Mouse (Mus musculus) naive thymus-derived CD4-positive, alpha-beta T cell, adult 5 months (primary cell): ENCODE results near the gene Phykpl. TPM values are rescaled to one million over a fixed set of nuclear protein-coding genes. Genes with fewer than 3 reads are reported as not detected.

Source experiments
- polyA plus RNA-seq: library from polyadenylated mRNA; unstranded; fragments of 100-300 nt; shearing (Covaris generic); gene quantifications from one replicate; pipeline ENCODE4 v1.2.1, GENCODE M21; 2017

The Phykpl gene
- 24.2 TPM for polyA plus RNA-seq

DNA sequence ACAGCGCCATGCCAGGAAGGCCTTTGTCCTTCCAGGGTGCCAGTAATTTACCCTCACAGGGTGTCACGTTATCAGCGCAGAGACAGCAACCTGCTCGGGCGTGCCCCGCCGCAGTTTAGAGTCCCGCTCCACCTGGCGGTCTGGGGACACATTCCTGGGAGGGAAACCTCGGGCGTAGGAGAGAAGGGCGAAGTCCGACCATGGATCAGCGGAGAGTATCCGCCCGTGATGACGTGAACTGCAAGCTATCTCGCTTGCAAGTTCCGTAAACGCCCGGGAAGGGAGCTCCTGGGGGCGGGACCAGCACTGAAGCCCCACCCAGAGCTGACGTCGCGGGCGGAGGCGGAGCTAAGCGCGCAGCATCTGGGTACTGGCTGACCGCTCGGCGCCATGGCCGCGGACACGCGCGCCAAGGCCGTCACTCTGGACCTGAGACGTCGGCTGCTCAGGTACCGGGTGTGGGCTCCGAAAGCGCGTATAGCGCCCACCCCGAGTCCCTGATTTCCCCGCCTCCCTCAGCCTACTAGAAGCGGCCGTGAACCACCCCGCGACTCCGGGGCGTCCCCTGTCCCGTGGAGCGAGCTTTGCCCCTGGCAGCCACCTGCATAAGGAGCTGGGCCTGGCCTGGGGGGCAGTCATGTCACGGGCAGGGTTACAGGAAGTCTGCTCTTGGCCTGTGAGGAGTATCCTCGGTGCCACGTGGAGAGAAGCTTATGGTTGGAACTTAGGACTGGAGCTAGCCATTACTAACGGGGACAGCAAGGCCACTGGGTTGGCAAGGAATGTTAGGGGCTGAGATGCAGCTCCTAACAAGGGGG, at the start of gene Phykpl:
Phykpl (plus strand) TSS at position 327 of the 818 bp plus-strand sequence.

DNA sequence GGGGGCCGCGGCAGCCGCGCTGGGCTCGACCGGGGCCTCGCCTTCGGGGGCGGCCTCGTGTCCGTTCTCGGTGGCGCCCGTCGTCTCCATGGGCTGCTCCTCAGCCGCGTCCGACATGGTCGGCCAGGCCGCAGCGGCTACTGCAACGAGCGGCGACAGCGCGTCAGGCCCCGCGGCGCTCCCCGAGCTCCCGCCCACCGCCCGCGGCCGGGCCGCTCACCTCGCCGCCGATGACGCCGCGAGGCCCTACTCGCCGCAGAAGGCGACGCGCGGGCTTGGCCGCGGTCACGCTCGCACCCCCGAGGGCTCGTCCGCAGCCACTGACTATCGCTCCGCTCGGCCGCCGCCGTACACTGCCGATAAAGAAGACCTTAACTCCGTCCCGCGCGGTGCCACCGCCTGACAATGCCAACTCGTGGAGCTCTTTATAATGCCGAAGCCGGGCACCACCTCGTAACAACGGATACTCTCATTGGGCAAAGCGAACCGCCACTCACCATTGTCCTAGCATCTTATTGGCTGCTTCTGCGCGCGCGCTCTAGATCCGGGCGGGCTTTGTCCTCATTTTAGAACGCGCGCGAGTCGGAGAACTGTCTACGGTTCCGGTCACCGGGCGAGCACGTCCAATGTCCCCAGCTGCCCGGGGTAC, 22.0 kb downstream of the Phykpl start, which contains the start of gene Hnrnpab:
Hnrnpab (minus strand) TSS at position 401 of the 649 bp plus-strand sequence.

DNA sequence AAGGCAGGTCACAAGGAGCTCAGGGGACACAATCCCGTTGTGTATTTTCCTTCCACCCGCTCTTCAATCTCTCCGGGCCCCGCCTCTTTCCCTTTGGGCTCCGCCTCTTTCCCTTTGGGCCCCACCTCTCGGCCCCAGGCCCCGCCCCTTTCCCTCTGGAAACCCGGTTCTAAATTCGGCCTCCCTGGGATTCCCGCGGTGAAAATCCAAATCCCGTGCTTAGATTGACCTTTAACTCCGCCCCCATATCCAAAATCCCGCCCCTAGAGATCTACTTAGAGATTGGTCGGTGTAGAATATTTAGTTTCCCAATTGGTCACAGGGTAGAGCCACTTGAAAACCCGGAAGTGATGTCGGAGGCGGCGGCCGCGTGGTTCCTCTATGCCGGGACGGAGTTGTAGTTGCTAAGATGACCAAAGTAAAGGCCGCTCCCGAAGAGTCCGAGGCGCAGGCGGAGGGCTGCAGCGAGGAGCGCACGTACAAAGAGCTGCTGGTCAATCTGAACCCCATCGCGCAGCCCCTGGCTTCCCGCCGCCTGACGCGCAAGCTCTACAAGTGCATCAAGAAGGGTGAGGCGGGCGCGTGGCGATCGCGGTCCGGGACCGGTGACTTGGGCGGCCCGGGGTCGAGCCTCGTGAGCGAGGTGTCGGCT, 35.0 kb downstream of the Phykpl start, which contains the start of gene Nhp2:
Nhp2 (plus strand) TSS at position 327 of the 652 bp plus-strand sequence.

DNA sequence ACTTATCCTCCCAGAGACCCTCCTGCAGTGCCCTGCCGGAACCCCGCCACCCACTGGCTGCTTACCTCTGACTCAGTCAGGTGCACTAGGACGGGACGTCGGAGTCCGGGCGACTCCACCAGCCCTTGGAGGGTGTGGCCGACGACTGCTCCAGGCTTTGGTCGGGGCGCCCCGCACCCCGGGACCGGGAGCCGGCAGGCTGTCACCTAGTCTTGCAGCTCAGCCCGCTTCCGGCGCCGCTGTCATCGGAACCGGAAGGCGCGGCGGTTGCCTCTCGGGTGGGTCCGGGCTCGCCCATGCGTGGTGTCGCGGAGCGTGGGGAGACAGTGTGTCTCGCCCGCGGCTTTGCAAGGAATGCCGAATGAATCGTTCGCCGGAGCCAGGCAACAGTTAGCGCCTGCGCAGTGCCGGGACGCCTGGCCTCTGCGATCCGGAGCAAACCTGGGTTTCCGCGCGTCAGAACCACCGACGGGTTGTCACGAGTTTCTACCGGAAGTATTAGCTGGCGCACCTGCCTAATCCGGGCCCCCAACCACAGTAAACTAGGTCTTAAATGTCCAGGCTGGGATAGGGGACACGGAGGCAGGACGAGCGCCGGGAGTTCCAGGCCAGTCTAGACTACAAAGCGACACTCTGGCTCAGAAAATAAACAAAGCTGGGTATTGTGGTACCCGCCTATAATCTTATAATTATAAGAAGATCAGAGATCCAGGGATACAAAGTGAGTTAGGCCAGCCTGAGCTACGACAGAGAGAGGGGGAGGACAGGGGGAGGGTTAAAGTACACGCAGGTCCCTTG, 51.2 kb downstream of the Phykpl start, which contains the start of gene Rmnd5b:
Rmnd5b (minus strand) TSS at position 372 of the 798 bp plus-strand sequence.

DNA sequence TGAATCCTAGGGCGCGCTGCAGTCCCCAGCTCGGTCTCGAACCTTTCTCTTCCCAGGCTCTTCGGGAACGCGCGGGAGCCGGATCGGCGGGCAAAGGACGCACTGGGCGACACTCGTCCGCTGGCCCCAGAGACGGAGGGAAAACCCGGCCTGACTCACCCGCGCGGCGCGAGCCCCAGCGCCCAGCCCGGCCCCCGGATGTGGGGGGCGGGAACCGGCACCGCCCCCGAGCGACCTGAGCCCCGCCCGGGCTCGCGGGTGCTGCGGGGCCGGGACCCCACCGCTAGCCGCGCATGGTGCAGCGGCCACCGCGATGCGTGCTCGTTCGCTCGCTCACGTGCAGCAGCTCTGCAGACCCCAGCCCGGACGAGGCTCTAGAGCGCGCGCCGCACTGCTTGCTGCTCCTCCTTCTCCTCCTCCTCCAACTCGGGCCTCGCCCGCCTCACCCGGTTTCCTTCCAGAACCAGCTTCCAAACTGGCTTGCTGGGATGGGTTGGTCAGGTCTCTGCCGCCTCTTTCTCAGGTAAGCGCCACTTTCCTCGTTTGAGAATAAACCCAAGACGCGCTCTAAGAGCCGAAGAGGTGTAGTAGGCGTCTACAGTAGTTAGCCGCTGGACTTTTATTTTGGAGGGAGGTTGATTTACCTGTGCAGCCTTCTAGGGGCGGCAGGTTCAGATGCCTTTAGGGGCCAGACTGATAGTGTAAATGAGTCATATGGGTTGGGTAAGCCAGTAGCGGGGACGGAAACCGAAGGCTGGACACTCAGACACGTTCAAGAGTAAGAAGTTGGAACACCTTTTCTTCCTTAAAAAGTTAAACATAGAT, 66.3 kb downstream of the Phykpl start, which contains the start of the genes N4bp3 and D930048N14Rik:
N4bp3 (minus strand) TSS at position 152 of the 825 bp plus-strand sequence.
D930048N14Rik (plus strand) TSS at position 264 of the 825 bp plus-strand sequence.

Other genes starting within 250 kb of the Phykpl start
- 548 TPM for gene Hnrnpab, start 22.1 kb downstream of the Phykpl start, polyA plus RNA-seq
- gene Nhp2, start 35.0 kb downstream of the Phykpl start, polyA plus RNA-seq, result 52.3 TPM
- 77.0 TPM for gene Rmnd5b, start 51.1 kb downstream of the Phykpl start, polyA plus RNA-seq
- gene N4bp3, start 66.1 kb downstream of the Phykpl start, polyA plus RNA-seq, result 3.5 TPM
- gene D930048N14Rik, start 66.2 kb downstream of the Phykpl start, polyA plus RNA-seq, result 0.14 TPM
- gene 0610009B22Rik, start 104.1 kb downstream of the Phykpl start, polyA plus RNA-seq, result 5.0 TPM
- 37.6 TPM for gene Sec24a, start 178.9 kb downstream of the Phykpl start, polyA plus RNA-seq
- gene Sar1b, start 178.9 kb downstream of the Phykpl start, polyA plus RNA-seq, result 56.1 TPM